Mouse (Mus musculus): ENCODE measurements around the gene Gm20594. TPM values are rescaled to one million over a fixed set of nuclear protein-coding genes. Genes with fewer than 3 reads are reported as not detected.

Gene Gm20594
- not detected in 2 replicates for polyA plus RNA-seq (2014; fragmentation: Nextera tagmentation; extraction: Ambion mirVana)

GRCm38 (mm10) chr6:79817616-79818015 lies at the start of gene Gm20594:
Gene Gm20594 (plus strand): TSS chr6:79817916.
- Histone ChIP-seq H3K27ac (replicated peaks; ENCODE audit: low read depth, low read length) (no peak within 1 kb of the TSS), H3K27me3 (ENCODE audit: control insufficient read depth, insufficient read depth, low read length) (no peaks in the 10 kb centered on the region), H3K4me2 (ENCODE audit: low read depth, severe bottlenecking) (no peak within 1 kb of the TSS), H3K9me3 (ENCODE audit: control insufficient read depth, low read length) (no peaks in the 10 kb centered on the region), H3K9ac (ENCODE audit: low read length) (no peak within 1 kb of the TSS), H3K4me1 (ENCODE audit: control insufficient read depth, insufficient read depth, low read length) (no peaks in the 10 kb centered on the region), H3K4me3 (ENCODE audit: low read depth, low read length) (no peak within 1 kb of the TSS), H3K36me3 (ENCODE audit: control insufficient read depth, insufficient read depth, low read length) (no peaks in the 10 kb centered on the region)
- 61% methylated on average over 1 of the region's 1 CpGs for WGBS
- no peak for DNase-seq (ENCODE audit: low spot score)
- ATAC-seq (ENCODE audit: insufficient number of reproducible peaks, low FRiP score, low TSS enrichment, low read depth), result no peak

GRCm38 (mm10) chr6:79818114-79818513 lies 398 bp downstream of the Gm20594 start:
- Histone ChIP-seq H3K9me3 (ENCODE audit: control insufficient read depth, low read length) (no peaks in the 10 kb centered on the region), H3K4me1 (ENCODE audit: control insufficient read depth, insufficient read depth, low read length) (no peaks in the 10 kb centered on the region), H3K9ac (ENCODE audit: low read length) (no peak overlapping the region), H3K27ac (replicated peaks; ENCODE audit: low read depth, low read length) (no peak overlapping the region), H3K36me3 (ENCODE audit: control insufficient read depth, insufficient read depth, low read length) (no peaks in the 10 kb centered on the region), H3K4me2 (ENCODE audit: low read depth, severe bottlenecking) (no peak overlapping the region), H3K27me3 (ENCODE audit: control insufficient read depth, insufficient read depth, low read length) (no peaks in the 10 kb centered on the region), H3K4me3 (ENCODE audit: low read depth, low read length) (no peak overlapping the region)
- whole genome bisulfite sequencing, result 84% methylated on average over 4 of the region's 4 CpGs
- DNase-seq (ENCODE audit: low spot score), result no peak
- ATAC-seq (ENCODE audit: insufficient number of reproducible peaks, low FRiP score, low TSS enrichment, low read depth), result no peak

GRCm38 (mm10) chr6:79833845-79834244 lies 16.1 kb downstream of the Gm20594 start:
- WGBS, result 86% methylated on average over 4 of the region's 4 CpGs

GRCm38 (mm10) chr6:79846829-79847228 lies 29.1 kb downstream of the Gm20594 start:
- ATAC-seq (ENCODE audit: insufficient number of reproducible peaks, low FRiP score, low TSS enrichment, low read depth) (no peak), DNase-seq (ENCODE audit: low spot score) (no peak)
- Histone ChIP-seq H3K36me3 (ENCODE audit: control insufficient read depth, insufficient read depth, low read length) (no peaks in the 10 kb centered on the region), H3K4me1 (ENCODE audit: control insufficient read depth, insufficient read depth, low read length) (no peaks in the 10 kb centered on the region), H3K9me3 (ENCODE audit: control insufficient read depth, low read length) (no peaks in the 10 kb centered on the region), H3K27me3 (ENCODE audit: control insufficient read depth, insufficient read depth, low read length) (no peaks in the 10 kb centered on the region), H3K27ac (replicated peaks; ENCODE audit: low read depth, low read length) (no peak overlapping the region), H3K4me3 (ENCODE audit: low read depth, low read length) (no peak overlapping the region), H3K4me2 (ENCODE audit: low read depth, severe bottlenecking) (no peak overlapping the region), H3K9ac (ENCODE audit: low read length) (no peak overlapping the region)
- WGBS, result 90% methylated on average over 1 of the region's 1 CpGs

More at GRCm38 (mm10) chr6:79833845-79834244, 16.1 kb downstream of the Gm20594 start:
- Histone ChIP-seq H3K4me3 (ENCODE audit: low read depth, low read length) (no peak overlapping the region), H3K27me3 (ENCODE audit: control insufficient read depth, insufficient read depth, low read length) (no peaks in the 10 kb centered on the region), H3K27ac (replicated peaks; ENCODE audit: low read depth, low read length) (no peak overlapping the region), H3K9me3 (ENCODE audit: control insufficient read depth, low read length) (no peaks in the 10 kb centered on the region), H3K9ac (ENCODE audit: low read length) (no peak overlapping the region), H3K4me1 (ENCODE audit: control insufficient read depth, insufficient read depth, low read length) (no peaks in the 10 kb centered on the region), H3K36me3 (ENCODE audit: control insufficient read depth, insufficient read depth, low read length) (no peaks in the 10 kb centered on the region), H3K4me2 (ENCODE audit: low read depth, severe bottlenecking) (no peak overlapping the region)
- DNase-seq (ENCODE audit: low spot score) (no peak), ATAC-seq (ENCODE audit: insufficient number of reproducible peaks, low FRiP score, low TSS enrichment, low read depth) (no peak)

Other genes with a start within 250 kb of the Gm20594 start
- gene Lrrtm4, start 201.0 kb downstream of the Gm20594 start, polyA plus RNA-seq (2014; fragmentation: Nextera tagmentation; extraction: Ambion mirVana), result 0.95 and 1.3 TPM in 2 replicates